Mouse (Mus musculus) lung, embryonic 16.5 days (tissue): ENCODE data around the gene Abcg2. TPM values are rescaled to one million over a fixed set of nuclear protein-coding genes. Genes with fewer than 3 reads are reported as not detected.

ENCODE experiments used
- ATAC-seq: fragments of 200-750 bp; cut with Nextera tagmentation; 2 replicates; pipeline ENCODE4 v1.8.0; 2017; ENCODE audit warnings: low read depth, mild to moderate bottlenecking, moderate library complexity
- H3K27ac ChIP-seq: fragments of 300-500 bp; sonication (generic); 2 replicates; pipeline ENCODE4 v1.5.1; 2014; ENCODE audit warnings: mild to moderate bottlenecking, control low read depth, low read length
- H3K27me3 ChIP-seq: fragments of 300-500 bp; sonication (generic); 2 replicates; pipeline ENCODE4 v1.6.1; 2014; ENCODE audit warnings: low read depth, low read length, mixed read lengths; ENCODE audit not compliant: control insufficient read depth, insufficient read depth
- H3K36me3 ChIP-seq: fragments of 300-500 bp; sonication (generic); 2 replicates; pipeline ENCODE4 v1.6.1; 2014; ENCODE audit warnings: low read length; ENCODE audit not compliant: control insufficient read depth, insufficient read depth
- H3K4me1 ChIP-seq: fragments of 300-500 bp; sonication (generic); replicated peaks from 2 replicates; pipeline ENCODE4 v1.6.1; 2014; ENCODE audit warnings: low read length, mixed read lengths; ENCODE audit not compliant: control insufficient read depth, insufficient read depth
- H3K4me2 ChIP-seq: fragments of 300-500 bp; sonication (generic); 2 replicates; pipeline ENCODE4 v1.6.1; 2014; ENCODE audit warnings: low read depth, low read length, control low read depth
- H3K4me3 ChIP-seq: fragments of 300-500 bp; sonication (generic); 2 replicates; pipeline ENCODE4 v1.5.1; 2014; ENCODE audit warnings: mild to moderate bottlenecking, low read length, control low read depth
- H3K9ac ChIP-seq: fragments of 300-500 bp; sonication (generic); 2 replicates; pipeline ENCODE4 v1.6.1; 2014; ENCODE audit warnings: low read length, control low read depth
- H3K9me3 ChIP-seq: fragments of 300-500 bp; sonication (generic); 2 replicates; pipeline ENCODE4 v1.6.1; 2016; ENCODE audit warnings: low read length; ENCODE audit not compliant: control insufficient read depth
- WGBS: fragments of 180-500 bp; shearing (Covaris S2); extraction: QIAGEN DNeasy Blood & Tissue Kit; methylation state at CpG from one replicate; pipeline ENCODE4 v1.1.7; 2014; 5-methylcytosine and 5-hydroxymethylcytosine counted together
- polyA plus RNA-seq: library from polyadenylated mRNA; unstranded; fragments of >200 nt; fragmentation: Nextera tagmentation; extraction: Ambion mirVana; gene quantifications from 2 replicates; pipeline ENCODE4 v1.2.1, GENCODE M21; 2015

The Abcg2 gene
- polyA plus RNA-seq, 1 experiment from 2014 or later = 56.7 TPM

- ATAC-seq = no peak
- Histone ChIP-seq H3K4me1 (no peaks in the 10 kb centered on the region), H3K9me3 (no peaks in the 10 kb centered on the region), H3K4me3 (no peak overlapping the region), H3K27ac (no peak overlapping the region), H3K4me2 (no peak overlapping the region), H3K27me3 (no peaks in the 10 kb centered on the region), H3K36me3 (no peaks in the 10 kb centered on the region), H3K9ac (no peak overlapping the region)
- WGBS = 59% methylated on average over 1 of the region's 1 CpGs
Measured at GRCm38 (mm10) chr6:58710369-58710768, 126.0 kb downstream of the Abcg2 start.

- Histone ChIP-seq H3K27ac (no peak overlapping the region), H3K9me3 (no peaks in the 10 kb centered on the region), H3K27me3 (no peaks in the 10 kb centered on the region), H3K4me2 (no peak overlapping the region), H3K36me3 (no peaks in the 10 kb centered on the region), H3K4me3 (no peak overlapping the region), H3K4me1 (no peaks in the 10 kb centered on the region), H3K9ac (no peak overlapping the region)
- no peak for ATAC-seq
- WGBS = 20% methylated on average over 2 of the region's 2 CpGs
Measured at GRCm38 (mm10) chr6:58711909-58712308, 127.6 kb downstream of the Abcg2 start.

- Histone ChIP-seq H3K9me3 (no peaks in the 10 kb centered on the region), H3K27me3 (no peaks in the 10 kb centered on the region), H3K27ac (no peak overlapping the region), H3K4me2 (no peak overlapping the region), H3K4me1 (no peaks in the 10 kb centered on the region), H3K9ac (no peak overlapping the region), H3K4me3 (no peak overlapping the region), H3K36me3 (no peaks in the 10 kb centered on the region)
- no peak for ATAC-seq
- 57% methylated on average over 2 of the region's 2 CpGs for WGBS
Measured at GRCm38 (mm10) chr6:58733851-58734250, 149.5 kb downstream of the Abcg2 start.

- Histone ChIP-seq H3K9me3 (no peaks in the 10 kb centered on the region), H3K4me2 (no peak overlapping the region), H3K27me3 (no peaks in the 10 kb centered on the region), H3K36me3 (no peaks in the 10 kb centered on the region), H3K9ac (no peak overlapping the region), H3K4me3 (no peak overlapping the region), H3K4me1 (no peaks in the 10 kb centered on the region), H3K27ac (no peak overlapping the region)
- peak; percentile 41 for ATAC-seq
- WGBS = 43% methylated on average over 1 of the region's 1 CpGs
Measured at GRCm38 (mm10) chr6:58735090-58735489, 150.8 kb downstream of the Abcg2 start.

Other genes starting within 250 kb of the Abcg2 start
- not detected in 2 replicates for gene Vmn1r30, start 141.1 kb upstream of the Abcg2 start, polyA plus RNA-seq
- not detected in 2 replicates for gene Vmn1r31, start 109.2 kb upstream of the Abcg2 start, polyA plus RNA-seq
- gene Herc3, start 246.9 kb downstream of the Abcg2 start, polyA plus RNA-seq = 7.2 and 8.0 TPM in 2 replicates